ENCODE assay signal across 29 mouse cellular contexts in genomic region chr3:14853966-14854365, GRCm38 (mm10). TPM values are rescaled to one million over a fixed set of nuclear protein-coding genes. Genes with fewer than 3 reads are reported as not detected.
"Had no signal": no experiment of that assay in that cellular context is flagged by ENCODE, and none has a peak within 500 bp of the region (broad histone marks: within the 10 kb centered on the region; RNA-seq: fewer than 3 reads in every experiment).

No protein-coding gene starts in this region.

- H3K27me3 ChIP-seq: embryonic facial prominence, embryonic 12.5 days; embryonic facial prominence, embryonic 13.5 days; embryonic facial prominence, embryonic 15.5 days; forebrain, embryonic 12.5 days; forebrain, embryonic 13.5 days; forebrain, embryonic 15.5 days had no signal

- ATAC-seq: forebrain, postnatal 0 days had no signal

- H3K9me3 ChIP-seq: embryonic facial prominence, embryonic 10.5 days; embryonic facial prominence, embryonic 12.5 days; embryonic facial prominence, embryonic 13.5 days; embryonic facial prominence, embryonic 15.5 days; forebrain, embryonic 10.5 days; forebrain, embryonic 12.5 days; forebrain, embryonic 13.5 days; forebrain, embryonic 15.5 days had no signal

- H3K36me3 ChIP-seq: embryonic facial prominence, embryonic 10.5 days; embryonic facial prominence, embryonic 12.5 days; embryonic facial prominence, embryonic 13.5 days; embryonic facial prominence, embryonic 15.5 days; forebrain, embryonic 10.5 days; forebrain, embryonic 12.5 days; forebrain, embryonic 15.5 days had no signal

- H3K4me3 ChIP-seq: embryonic facial prominence, embryonic 10.5 days; embryonic facial prominence, embryonic 12.5 days; embryonic facial prominence, embryonic 13.5 days; embryonic facial prominence, embryonic 15.5 days; erythroblast, embryonic 14.5 days; forebrain, embryonic 10.5 days; forebrain, embryonic 12.5 days; forebrain, embryonic 13.5 days; forebrain, embryonic 15.5 days; gastrocnemius, adult 2 months had no signal

- H3K27ac ChIP-seq: embryonic facial prominence, embryonic 10.5 days; embryonic facial prominence, embryonic 12.5 days; embryonic facial prominence, embryonic 13.5 days; embryonic facial prominence, embryonic 15.5 days; forebrain, embryonic 10.5 days; forebrain, embryonic 12.5 days; forebrain, embryonic 13.5 days; forebrain, embryonic 15.5 days; gastrocnemius, adult 2 months had no signal

- H3K4me2 ChIP-seq: embryonic facial prominence, embryonic 12.5 days; embryonic facial prominence, embryonic 13.5 days; embryonic facial prominence, embryonic 15.5 days; forebrain, embryonic 12.5 days; forebrain, embryonic 13.5 days; forebrain, embryonic 15.5 days had no signal

- DNase-seq: cerebellum, adult 2 months; cerebellum, adult 8-10 months; cerebellum, adult 9-10 months; cerebellum, adult 9-11 months; cerebellum, postnatal 10 days; cerebellum, postnatal 14 days; cerebellum, postnatal 25 days; cerebellum, postnatal 36 days; embryo, embryonic 11 days; forebrain, postnatal 0 days; gastrocnemius, adult 2 months; gastrocnemius, postnatal 10 days; gastrocnemius, postnatal 14 days; gastrocnemius, postnatal 25 days; gastrocnemius, postnatal 36 days; heart, adult 11 months; heart, adult 18-20 months had no signal

- H3K9ac ChIP-seq: embryonic facial prominence, embryonic 12.5 days; embryonic facial prominence, embryonic 13.5 days; embryonic facial prominence, embryonic 15.5 days; forebrain, embryonic 12.5 days; forebrain, embryonic 13.5 days; forebrain, embryonic 15.5 days; forebrain, postnatal 0 days had no signal

- H3K4me1 ChIP-seq: embryonic facial prominence, embryonic 10.5 days; embryonic facial prominence, embryonic 12.5 days; embryonic facial prominence, embryonic 13.5 days; embryonic facial prominence, embryonic 15.5 days; forebrain, embryonic 10.5 days; forebrain, embryonic 12.5 days; forebrain, embryonic 13.5 days; forebrain, embryonic 15.5 days had no signal

RNA-seq across cellular contexts. Expression of gene Car1, which starts 45.8 kb away (rescaled TPM):
- total RNA-seq: gastrocnemius, postnatal 14 days; heart, adult 18-20 months had no signal
- polyA plus RNA-seq: cerebellum, adult 2 months; forebrain, embryonic 12.5 days; forebrain, embryonic 13.5 days; forebrain, embryonic 14.5 days; forebrain, embryonic 15.5 days; forebrain, embryonic 16.5 days; frontal cortex, adult 2 months had no signal
